Mouse (Mus musculus): Measurements from ENCODE around the gene Notch2. TPM values are rescaled to one million over a fixed set of nuclear protein-coding genes. Genes with fewer than 3 reads are reported as not detected.

The Notch2 gene
- polyA plus RNA-seq, 1 experiment, result 48.7 TPM

GRCm38 (mm10) chr3:98006973-98007372 is 6.4 kb upstream of the Notch2 start:
- Histone ChIP-seq H3K4me1 (ENCODE audit: control insufficient read depth, insufficient read depth, low read length) (no peaks in the 10 kb centered on the region), H3K4me3 (replicated peaks; ENCODE audit: extremely low read depth, low read depth, low read length) (no peak overlapping the region)
- no peak for DNase-seq
- TF ChIP-seq CTCF (IDR thresholded peaks at IDR 0.05; ENCODE audit: insufficient read depth, low read length), result no peak
- TF ChIP-seq POLR2A (IDR thresholded peaks at IDR 0.05; ENCODE audit: borderline replicate concordance, extremely low read depth, low read depth, low read length), result no peak
- 59% methylated on average over 5 of the region's 5 CpGs for WGBS

GRCm38 (mm10) chr3:98008143-98008542 is 5.2 kb upstream of the Notch2 start:
- WGBS, result 79% methylated on average over 6 of the region's 6 CpGs
- no peak overlapping the region for H3K4me3 ChIP-seq (replicated peaks; ENCODE audit: extremely low read depth, low read depth, low read length)

GRCm38 (mm10) chr3:98009190-98009840 is 4.0 kb upstream of the Notch2 start:
- TF ChIP-seq POLR2A (IDR thresholded peaks at IDR 0.05; ENCODE audit: borderline replicate concordance, extremely low read depth, low read depth, low read length) (no peak), CTCF (IDR thresholded peaks at IDR 0.05; ENCODE audit: insufficient read depth, low read length) (no peak)
- no peak for DNase-seq
- Histone ChIP-seq H3K4me1 (ENCODE audit: control insufficient read depth, insufficient read depth, low read length) (no peaks in the 10 kb centered on the region; the same call in 1 of the 2 replicates), H3K4me3 (replicated peaks; ENCODE audit: extremely low read depth, low read depth, low read length) (no peak overlapping the region)
- 69% methylated on average over 7 of the region's 7 CpGs for WGBS

More at GRCm38 (mm10) chr3:98008143-98008542, 5.2 kb upstream of the Notch2 start:
- TF ChIP-seq CTCF (IDR thresholded peaks at IDR 0.05; ENCODE audit: insufficient read depth, low read length), result no peak
- no peak for TF ChIP-seq POLR2A (IDR thresholded peaks at IDR 0.05; ENCODE audit: borderline replicate concordance, extremely low read depth, low read depth, low read length)
- DNase-seq, result no peak
- no peaks in the 10 kb centered on the region for H3K4me1 ChIP-seq (ENCODE audit: control insufficient read depth, insufficient read depth, low read length)

DNA sequence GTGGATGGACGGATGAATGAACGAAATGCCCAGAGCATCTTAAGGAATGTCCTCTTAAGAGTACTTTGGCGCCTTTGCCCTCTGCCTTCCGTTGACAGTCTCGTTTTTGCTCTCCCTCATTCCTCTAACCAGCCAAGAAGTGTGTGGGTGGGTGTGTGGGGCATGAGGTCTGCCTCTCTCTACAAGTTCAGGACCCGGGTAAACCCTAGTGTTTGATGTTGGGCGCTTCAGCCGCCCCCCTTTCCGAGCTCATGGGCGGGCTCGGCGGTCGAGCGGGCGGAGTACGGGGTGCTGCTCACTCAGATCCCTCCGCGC is 284 bp upstream of the Notch2 start:
- Histone ChIP-seq H3K4me3 (replicated peaks; ENCODE audit: extremely low read depth, low read depth, low read length) (peak overlapping the region; percentile 72), H3K4me1 (ENCODE audit: control insufficient read depth, insufficient read depth, low read length) (peaks cover 10% of the 10 kb centered on the region; the same call in 1 of the 2 replicates)
- no peak for DNase-seq
- TF ChIP-seq CTCF (IDR thresholded peaks at IDR 0.05; ENCODE audit: insufficient read depth, low read length) (no peak), POLR2A (IDR thresholded peaks at IDR 0.05; ENCODE audit: borderline replicate concordance, extremely low read depth, low read depth, low read length) (no peak)
- under 1% methylated on average over 18 of the region's 18 CpGs for WGBS

DNA sequence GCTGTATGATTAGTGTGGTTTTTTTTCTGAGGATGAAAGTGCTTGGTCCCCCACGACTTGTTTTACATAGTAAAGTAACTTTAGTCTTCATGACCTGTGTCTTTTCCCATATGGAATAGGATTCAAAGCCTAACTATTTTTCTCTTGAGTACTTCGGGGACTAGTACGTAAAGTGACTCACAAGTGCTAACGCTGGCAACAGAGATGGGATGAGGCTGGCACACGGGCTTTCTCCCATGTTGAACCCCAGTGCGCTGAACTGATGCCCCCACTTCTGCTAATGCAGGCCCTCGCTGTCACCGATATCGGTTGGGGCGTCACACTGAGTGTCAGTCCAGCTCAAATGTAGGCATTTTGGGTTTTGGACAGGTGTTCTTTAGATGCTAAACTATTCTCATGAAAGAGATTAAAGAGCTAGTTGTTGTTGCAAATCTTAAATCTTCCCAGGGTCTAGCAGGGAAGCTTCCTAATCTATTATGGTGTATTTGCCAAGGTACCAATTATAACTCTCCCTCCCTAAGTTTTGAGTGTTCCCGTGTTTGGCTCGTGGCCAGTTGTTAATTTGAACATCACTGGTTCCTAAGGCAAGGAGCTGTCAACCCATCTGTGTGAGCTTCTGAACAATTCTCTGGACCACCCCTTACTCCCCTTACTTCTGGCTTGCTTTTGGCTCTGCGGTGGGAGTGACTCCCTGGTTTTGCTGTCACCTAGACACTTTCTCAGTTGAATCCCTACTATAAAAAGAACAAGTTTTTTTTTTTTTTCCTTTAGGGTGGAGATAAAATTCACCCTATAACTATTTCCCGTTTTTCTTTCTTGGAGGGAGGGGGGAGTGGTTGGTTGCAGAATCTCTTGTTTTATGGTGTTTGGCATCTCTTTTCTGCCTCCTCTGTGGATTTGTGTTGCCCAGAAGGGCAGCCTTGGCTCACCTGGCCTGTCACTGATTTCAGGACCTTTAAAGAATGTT is 2.2 kb downstream of the Notch2 start:
- WGBS, result 50% methylated on average over 14 of the region's 14 CpGs
- DNase-seq, result no peak
- Histone ChIP-seq H3K4me3 (replicated peaks; ENCODE audit: extremely low read depth, low read depth, low read length) (no peak overlapping the region), H3K4me1 (ENCODE audit: control insufficient read depth, insufficient read depth, low read length) (peaks cover 22% of the 10 kb centered on the region)
- TF ChIP-seq POLR2A (IDR thresholded peaks at IDR 0.05; ENCODE audit: borderline replicate concordance, extremely low read depth, low read depth, low read length) (no peak), CTCF (IDR thresholded peaks at IDR 0.05; ENCODE audit: insufficient read depth, low read length) (no peak)

DNA sequence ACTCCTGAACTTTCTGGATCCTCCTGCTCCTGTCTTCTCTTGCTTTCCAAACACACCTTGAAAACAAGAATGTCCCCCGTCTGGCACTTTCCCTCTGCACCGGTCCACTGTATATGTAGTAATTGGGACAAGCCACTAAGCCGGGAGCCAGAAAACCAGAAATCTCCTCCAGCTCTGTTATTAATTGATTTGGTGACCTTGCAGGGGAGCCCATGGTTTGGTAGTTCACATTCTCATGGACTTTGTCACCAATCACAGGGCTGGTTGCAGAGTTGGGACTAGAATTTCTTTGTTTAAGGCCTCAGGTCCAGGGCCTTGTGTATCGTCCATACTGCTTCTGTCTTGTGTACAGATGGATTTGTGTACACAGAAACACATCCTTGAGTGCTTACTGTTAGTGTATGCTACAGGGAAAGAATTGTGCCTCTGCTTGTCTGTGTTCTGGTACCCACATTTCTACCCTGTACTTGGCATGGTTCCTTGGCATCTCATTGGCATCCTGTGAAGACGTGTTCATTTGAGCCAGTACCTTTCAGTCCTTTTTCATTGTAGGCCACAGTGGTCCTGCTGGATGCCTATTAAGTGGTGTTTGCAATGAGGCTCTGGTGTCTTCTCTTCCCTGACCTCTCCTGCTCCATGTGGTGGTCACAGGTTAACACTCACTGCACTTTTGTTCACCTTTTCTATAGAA is 3.7 kb downstream of the Notch2 start:
- WGBS, result 65% methylated on average over 5 of the region's 5 CpGs
- H3K4me1 ChIP-seq (ENCODE audit: control insufficient read depth, insufficient read depth, low read length), result peaks cover 27% of the 10 kb centered on the region
- TF ChIP-seq CTCF (IDR thresholded peaks at IDR 0.05; ENCODE audit: insufficient read depth, low read length) (no peak), POLR2A (IDR thresholded peaks at IDR 0.05; ENCODE audit: borderline replicate concordance, extremely low read depth, low read depth, low read length) (no peak)
- DNase-seq, result no peak
- H3K4me3 ChIP-seq (replicated peaks; ENCODE audit: extremely low read depth, low read depth, low read length), result no peak overlapping the region

DNA sequence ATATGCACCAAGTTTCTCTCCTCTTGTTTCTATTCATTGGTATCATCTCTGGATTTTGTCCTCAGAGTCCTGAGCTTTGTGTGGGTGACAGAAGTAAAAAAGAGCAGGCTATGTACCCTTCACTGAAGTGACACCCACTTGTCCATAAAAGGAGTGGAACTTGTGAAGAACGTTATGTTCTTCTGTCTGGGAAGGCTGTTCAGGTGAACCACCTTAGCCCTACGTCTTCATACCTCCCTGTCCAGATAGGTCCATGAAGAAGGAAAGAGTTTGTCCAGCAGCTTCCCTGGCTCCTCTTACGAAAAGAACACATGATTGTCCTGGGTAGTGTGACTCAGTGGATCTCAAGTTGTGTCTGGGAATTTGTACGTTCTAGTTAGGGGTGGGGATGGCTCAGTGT is 4.9 kb downstream of the Notch2 start:
- peaks cover 27% of the 10 kb centered on the region for H3K4me1 ChIP-seq (ENCODE audit: control insufficient read depth, insufficient read depth, low read length)
- WGBS, result 68% methylated on average over 4 of the region's 4 CpGs
- TF ChIP-seq CTCF (IDR thresholded peaks at IDR 0.05; ENCODE audit: insufficient read depth, low read length) (no peak), POLR2A (IDR thresholded peaks at IDR 0.05; ENCODE audit: borderline replicate concordance, extremely low read depth, low read depth, low read length) (no peak)
- DNase-seq, result no peak
- H3K4me3 ChIP-seq (replicated peaks; ENCODE audit: extremely low read depth, low read depth, low read length), result no peak overlapping the region

DNA sequence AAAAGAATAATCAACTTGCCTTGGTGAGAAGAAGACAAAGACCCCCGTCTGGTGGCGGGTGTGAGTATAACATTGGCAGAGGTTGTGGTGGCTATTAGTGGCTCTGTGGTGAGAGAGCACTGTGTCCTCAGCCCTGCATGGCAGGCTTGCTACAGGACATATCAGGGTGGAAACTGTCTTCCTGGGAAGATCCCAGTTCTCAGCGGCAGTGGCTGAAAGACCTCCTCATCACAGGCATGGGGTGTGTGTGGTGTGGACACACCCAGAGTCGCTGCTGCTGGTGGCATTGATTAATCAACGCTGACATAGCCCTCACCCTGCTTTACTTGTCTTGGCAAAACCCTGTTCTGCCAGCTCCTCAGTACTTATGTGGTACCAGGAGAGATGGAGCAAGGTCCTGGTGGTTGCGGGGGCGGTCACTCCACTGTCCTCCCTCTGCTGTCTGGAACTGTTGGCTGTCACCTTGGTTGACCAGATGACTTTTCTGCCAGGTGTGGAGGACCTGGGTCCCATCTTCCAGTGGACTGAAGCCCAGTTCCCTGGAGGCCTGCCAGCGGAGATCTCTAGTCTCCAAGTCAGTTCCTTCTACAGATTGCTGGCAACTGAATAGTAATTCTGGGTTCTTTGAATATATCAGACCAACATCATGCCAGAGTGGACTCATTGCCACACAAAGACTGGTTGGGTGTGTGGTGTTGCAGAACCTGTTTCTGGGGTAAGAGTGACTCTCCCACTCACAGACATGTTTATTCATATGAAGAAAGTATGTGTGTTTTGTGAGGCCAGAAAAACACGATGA is 7.3 kb downstream of the Notch2 start:
- peaks cover 34% of the 10 kb centered on the region for H3K4me1 ChIP-seq (ENCODE audit: control insufficient read depth, insufficient read depth, low read length)
- DNase-seq, result no peak
- WGBS, result 58% methylated on average over 9 of the region's 9 CpGs

More for the DNA sequence above, 7.3 kb downstream of the Notch2 start:
- no peak overlapping the region for H3K4me3 ChIP-seq (replicated peaks; ENCODE audit: extremely low read depth, low read depth, low read length)
- TF ChIP-seq POLR2A (IDR thresholded peaks at IDR 0.05; ENCODE audit: borderline replicate concordance, extremely low read depth, low read depth, low read length), result no peak
- no peak for TF ChIP-seq CTCF (IDR thresholded peaks at IDR 0.05; ENCODE audit: insufficient read depth, low read length)
